Mouse (Mus musculus) heart, postnatal 36 days (tissue): ENCODE data around the gene Gm21885. TPM values are rescaled to one million over a fixed set of nuclear protein-coding genes. Genes with fewer than 3 reads are reported as not detected.

Experiments used
- total RNA-seq, 2 experiments: library from RNA; stranded (reverse); gene quantifications; 2 replicates each; pipeline ENCODE4 v1.2.3; 2021

The Gm21885 gene
- total RNA-seq, 2 experiments from 2014 or later = 0.42 TPM; not detected in 1

Other genes with a start within 250 kb of the Gm21885 start
- gene Tob1, start 70.4 kb upstream of the Gm21885 start, total RNA-seq = 10 to 100 TPM; 53.0 to 55.2 TPM
- 1 to 10 TPM; 4.0 to 4.2 TPM for gene Wfikkn2, start 35.9 kb upstream of the Gm21885 start, total RNA-seq
- 10 to 100 TPM; 31.9 to 34.3 TPM for gene Luc7l3, start 40.1 kb downstream of the Gm21885 start, total RNA-seq
- 100 to 1,000 TPM; 263 to 301 TPM for gene Ankrd40, start 46.1 kb downstream of the Gm21885 start, total RNA-seq
- gene Abcc3, start 111.1 kb downstream of the Gm21885 start, total RNA-seq = 1 to 10 TPM; 1.7 to 3.9 TPM
- 10 to 100 TPM; 13.8 to 14.2 TPM for gene Cacna1g, start 192.3 kb downstream of the Gm21885 start, total RNA-seq
- gene Spata20, start 204.3 kb downstream of the Gm21885 start, total RNA-seq = under 1 TPM; 0.42 to 0.62 TPM
- gene Epn3, start 218.1 kb downstream of the Gm21885 start, total RNA-seq = 10 to 100 TPM; 26.7 to 31.2 TPM
- gene Mycbpap, start 239.9 kb downstream of the Gm21885 start, total RNA-seq = 1 to 10 TPM in 1 of 2 experiments, under 1 TPM in 1; 0.89 to 1.3 TPM